Mouse (Mus musculus) retina, postnatal 1 day (tissue): Measurements from ENCODE around the gene Krt9.
A peak's percentile ranks its signal among the peaks of the same experiment; 100 is the strongest.
"Not testable (repeated sequence)": the region's sequence is repeated elsewhere in the genome, so short reads cannot be mapped to it uniquely, and the experiment has no call there.

Experiments used
- DNase-seq: peaks from one replicate; pipeline ENCODE4 v3.0.0-alpha.2; 2012

The Krt9 gene

GRCm38 (mm10) chr11:100192992-100193391 is at the start of gene Krt9:
Gene Krt9, minus strand, starts transcription at chr11:100193246.
- no peak for DNase-seq

DNA sequence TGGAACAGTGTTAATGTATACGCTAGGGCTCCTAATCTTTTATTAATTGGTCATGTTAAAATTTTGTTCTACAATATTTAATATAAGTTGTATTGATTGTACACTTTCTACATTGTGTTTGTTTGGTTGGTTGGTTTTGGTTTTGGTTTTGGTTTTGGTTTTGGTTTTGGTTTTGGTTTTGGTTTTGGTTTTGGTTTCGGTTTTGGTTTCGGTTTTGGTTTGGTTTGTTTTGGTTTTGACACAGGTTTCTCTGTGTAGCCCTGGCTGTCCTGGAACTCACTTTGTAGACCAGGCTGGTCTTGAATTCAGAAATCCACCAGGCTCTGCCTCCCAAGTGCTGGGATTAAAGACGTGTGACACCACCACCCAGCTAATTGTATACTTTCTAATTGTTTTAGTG is 47.2 kb upstream of the Krt9 start:
- not testable (repeated sequence) for DNase-seq

- no peak for DNase-seq
Measured at GRCm38 (mm10) chr11:100221741-100222140, 28.7 kb upstream of the Krt9 start.

DNA sequence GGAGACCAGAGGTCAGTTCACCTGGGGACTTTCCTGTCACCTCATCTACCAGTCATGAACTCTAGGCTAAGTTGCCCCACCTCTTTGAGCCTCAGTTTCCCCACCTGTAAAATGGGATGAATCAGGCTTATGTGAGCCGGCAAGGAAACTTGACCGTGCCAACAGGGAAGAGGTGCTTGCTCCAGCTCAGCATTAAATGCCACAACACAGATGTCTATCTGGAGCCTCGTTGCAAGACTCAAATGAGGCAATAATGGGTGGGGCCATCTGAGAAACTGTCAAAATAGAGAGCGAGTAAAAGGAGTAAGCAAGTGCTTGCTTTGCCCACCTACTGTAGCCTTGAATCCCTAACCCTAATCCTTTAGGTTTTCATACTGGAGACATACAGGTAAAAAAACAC is 26.3 kb upstream of the Krt9 start:
- no peak for DNase-seq

DNA sequence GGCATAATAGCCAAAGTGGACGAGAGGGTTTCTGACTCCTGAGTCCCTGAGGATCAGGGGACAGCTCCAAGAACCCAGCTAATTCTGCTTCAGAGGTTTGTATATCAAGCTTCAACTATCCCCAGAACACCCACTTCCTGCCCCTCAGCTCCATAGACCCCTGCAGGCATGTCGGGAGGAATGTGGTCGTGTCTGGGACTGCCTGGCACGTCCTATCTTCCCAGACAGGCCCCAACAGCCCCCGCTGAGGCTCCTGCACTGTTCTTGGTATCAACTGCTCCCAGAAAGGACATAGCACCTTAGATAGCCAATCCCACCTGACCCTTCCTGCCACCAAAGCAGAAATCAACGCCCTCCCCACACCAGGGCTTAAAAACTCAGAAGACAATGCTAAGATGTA is 15.5 kb upstream of the Krt9 start:
- DNase-seq, result no peak

DNA sequence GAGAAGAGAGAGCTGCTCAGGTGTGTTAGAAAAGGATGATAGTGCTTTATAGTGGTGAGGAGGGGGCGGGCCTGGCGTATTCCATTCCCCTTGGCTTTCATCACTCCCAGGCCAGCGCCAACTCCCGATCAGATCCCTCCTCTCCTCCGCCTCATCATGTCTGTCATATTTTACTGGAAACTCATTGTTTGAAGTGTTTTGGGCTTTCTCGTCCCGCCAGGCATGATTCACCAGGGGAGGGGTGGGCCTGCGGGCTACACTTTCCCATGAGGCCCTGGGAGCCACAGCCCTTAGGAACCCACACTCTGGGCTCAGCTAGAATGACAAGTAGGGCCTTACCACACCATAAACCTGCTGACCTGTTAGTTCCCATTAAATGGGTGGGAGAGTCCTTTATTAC is 14.5 kb upstream of the Krt9 start, which contains the start of gene Krt14:
Krt14 (minus strand) TSS at position 51 of the 400 bp plus-strand sequence.
- no peak for DNase-seq

DNA sequence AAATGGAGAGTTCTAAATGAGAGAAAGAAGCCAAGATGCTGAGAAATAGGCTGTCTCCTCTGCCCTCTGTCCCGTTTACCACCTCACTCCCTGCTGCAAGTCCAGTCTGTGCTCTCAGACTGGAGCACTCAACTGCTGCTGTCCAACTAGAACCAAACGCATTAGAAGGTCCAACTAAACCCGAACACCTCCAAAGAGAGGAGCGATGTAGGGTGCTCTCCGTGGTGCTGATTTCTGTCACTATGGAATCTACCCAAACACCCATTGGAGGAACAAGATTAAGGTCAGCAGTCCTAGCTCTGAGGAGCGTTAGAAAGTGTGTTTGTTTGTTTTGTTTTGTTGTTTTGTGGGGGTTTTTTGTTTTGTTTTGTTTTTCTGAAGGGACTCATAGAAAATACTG is 10.4 kb upstream of the Krt9 start:
- DNase-seq, result peak; percentile 72

- no peak for DNase-seq
Measured at GRCm38 (mm10) chr11:100202906-100203305, 9.9 kb upstream of the Krt9 start.

GRCm38 (mm10) chr11:100200104-100200820 is 7.2 kb upstream of the Krt9 start:
- DNase-seq, result peak; percentile 62

DNA sequence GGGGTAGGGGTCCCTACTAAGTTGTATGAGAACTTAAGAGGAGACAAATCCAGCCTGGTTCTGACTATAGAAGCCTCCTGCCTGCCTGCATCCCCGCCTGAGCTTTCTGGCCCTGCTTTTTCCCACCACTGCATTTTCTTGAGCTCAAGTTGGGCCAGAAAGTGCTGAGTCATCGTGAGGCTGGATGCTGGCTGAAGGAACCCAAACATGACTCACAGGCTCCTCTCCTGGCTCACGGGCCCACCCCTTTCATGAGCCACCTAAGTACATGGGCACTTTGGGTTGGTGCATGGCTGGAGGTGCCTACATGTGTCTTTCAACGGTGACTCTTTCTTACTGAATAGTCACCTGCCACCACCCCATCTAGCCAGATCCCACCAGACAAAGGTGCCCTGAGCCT is 5.6 kb upstream of the Krt9 start:
- DNase-seq, result peak; percentile 17

DNA sequence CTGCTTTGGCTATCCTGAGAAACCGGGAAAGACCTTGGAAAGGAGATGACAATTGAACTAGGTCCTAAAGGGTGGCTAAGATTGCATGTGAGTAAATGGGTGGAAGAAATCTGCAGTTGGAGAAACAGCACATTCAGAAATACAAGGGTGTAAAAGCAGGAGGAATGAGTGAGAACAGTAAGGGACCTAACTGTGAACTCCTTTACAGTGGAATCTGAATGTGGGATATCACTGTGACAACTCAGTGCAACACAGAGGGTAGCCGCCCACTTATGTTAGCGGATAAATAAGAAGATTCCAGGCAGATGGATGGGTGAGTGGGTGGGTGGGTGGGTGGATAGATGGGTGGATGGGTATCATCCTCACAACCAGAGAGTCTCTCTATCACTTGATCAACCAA is 1.2 kb downstream of the Krt9 start:
- DNase-seq, result no peak

- no peak for DNase-seq
Measured at GRCm38 (mm10) chr11:100186736-100187135, 6.3 kb downstream of the Krt9 start.

- DNase-seq, result no peak
Measured at GRCm38 (mm10) chr11:100181725-100182124, 11.3 kb downstream of the Krt9 start.

GRCm38 (mm10) chr11:100179260-100179659 is 13.8 kb downstream of the Krt9 start:
- DNase-seq, result no peak

- no peak for DNase-seq
Measured at GRCm38 (mm10) chr11:100178307-100178706, 14.7 kb downstream of the Krt9 start.

DNA sequence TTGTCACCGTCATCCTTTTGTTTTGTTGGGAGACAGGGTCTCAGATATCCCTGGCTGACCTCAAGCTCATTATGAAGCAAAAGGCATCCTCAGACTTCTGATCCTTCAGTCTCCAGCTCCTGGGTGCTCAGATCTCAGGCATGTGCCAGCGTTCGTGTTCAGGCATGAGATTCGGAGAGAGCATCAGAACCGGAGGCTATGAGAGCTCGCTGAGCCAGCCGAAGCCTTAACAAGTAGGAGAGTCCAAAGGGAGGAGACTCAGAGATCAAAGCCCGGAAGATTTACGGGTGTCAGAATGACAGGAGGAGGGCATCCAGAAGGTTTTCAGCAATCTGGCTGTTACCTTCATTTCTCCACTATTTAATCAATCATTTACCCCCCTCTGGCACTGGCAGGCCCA is 16.3 kb downstream of the Krt9 start:
- DNase-seq, result no peak

DNA sequence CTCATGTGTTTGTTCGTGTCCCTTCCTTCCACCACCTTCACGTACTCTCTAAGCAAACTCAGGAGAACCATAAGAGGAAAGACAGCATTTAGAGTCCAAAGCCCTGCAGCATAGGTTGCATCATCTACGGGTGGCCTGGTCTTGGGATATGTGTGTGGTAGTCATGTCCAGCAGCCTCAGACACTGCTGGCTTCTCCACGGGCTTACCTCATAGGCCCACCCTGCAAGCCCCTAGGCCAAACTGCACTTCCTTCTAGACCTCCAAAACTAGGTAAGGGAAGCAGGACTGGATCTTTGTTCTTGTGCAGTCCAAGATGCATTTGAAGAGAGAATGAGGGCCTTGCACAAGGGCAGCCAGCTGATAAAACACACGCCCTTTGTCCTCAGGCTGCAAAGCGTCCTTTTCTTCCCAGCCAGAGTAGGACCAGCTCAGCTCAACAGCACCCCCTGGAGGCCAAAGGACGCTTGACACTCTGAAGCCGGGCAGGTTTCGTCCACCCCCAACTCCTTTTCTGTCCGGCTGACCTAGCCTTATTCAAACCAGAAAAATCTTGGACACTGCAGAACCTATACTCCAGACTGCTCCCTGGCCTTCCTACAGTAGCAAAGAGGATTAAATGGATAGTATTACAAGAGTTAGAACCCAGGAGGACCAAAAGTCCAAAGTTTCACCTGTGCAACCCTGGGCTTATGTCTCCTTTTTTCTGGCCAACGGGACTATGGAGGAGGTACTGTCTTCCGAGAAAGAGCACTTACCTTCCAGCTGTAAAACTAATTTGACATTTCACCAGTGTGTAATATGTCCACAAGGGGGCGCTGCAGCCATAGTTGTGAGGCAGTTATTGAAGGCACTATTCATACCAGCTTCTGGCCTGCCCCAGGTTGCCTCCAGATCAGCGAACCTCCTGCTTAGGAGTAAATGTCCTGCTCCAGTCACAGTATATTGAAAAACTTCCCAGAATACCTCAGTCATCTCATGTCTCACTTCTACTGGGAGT is 24.0 kb downstream of the Krt9 start:
- DNase-seq, result peak; percentile 89

GRCm38 (mm10) chr11:100168071-100168470 is 25.0 kb downstream of the Krt9 start:
- no peak for DNase-seq

GRCm38 (mm10) chr11:100164392-100164791 is 28.7 kb downstream of the Krt9 start:
- no peak for DNase-seq

GRCm38 (mm10) chr11:100157908-100158477 is 35.1 kb downstream of the Krt9 start:
- no peak for DNase-seq

DNA sequence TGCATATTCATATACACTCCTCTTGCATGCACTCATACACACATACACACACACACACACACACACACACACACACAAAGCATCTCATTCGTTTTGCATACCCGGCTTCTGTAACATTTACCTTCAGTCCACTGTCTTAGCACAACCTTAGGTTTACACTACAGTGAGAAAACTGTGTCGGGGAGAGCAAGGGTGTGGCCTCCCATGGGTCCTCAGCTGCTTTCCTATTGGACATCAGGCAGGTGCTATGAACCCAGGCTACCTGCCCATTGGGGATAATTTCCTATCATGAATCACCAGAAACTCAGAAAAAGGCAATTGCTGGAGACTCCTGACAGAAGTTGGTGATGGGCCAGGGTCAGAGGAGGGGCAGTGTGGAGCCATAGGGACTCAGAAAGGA is 35.7 kb downstream of the Krt9 start:
- no peak for DNase-seq

DNA sequence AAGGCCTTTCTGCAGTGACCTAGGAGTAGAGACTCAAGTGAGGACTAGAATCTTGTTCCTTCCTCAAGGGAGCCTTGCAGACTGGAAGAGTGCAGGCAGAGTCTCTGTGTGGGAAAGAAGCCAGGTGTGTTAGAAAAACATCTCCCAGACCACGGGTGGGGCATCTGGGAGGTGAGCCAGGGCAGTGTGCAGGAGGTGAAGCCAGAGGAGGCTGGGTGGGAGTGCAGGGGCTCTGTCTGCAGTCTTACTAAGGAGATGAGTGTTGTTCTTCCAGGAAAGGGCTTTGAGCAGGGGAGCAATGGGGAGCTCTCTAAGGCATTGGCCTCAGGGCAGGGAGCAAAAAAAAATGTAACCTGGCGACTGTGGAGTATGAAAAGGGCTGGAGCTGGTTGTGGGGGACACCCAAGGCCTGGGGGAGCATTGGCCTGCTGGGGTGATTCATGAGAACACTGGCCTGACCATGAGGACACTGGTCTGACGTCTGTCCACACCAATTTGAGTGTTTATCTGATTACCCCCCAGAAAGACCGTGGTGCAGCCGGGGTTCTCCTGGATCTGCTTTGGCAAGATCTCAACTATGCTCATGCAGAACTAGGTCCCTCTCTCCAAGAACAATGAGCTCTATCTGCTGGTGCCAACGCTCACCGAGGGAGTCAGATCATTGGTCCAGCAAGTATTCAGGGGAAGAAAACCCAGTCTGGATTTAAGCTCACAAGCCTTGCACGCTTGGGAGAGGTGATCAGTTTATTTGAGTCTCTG is 37.4 kb downstream of the Krt9 start:
- no peak for DNase-seq
